Mouse (Mus musculus): ENCODE data around the gene Tuba1c. TPM values are rescaled to one million over a fixed set of nuclear protein-coding genes. Genes with fewer than 3 reads are reported as not detected.

Gene Tuba1c
- total RNA-seq, 2 experiments from 2014 or later: 80.7 to 99.8 TPM

DNA sequence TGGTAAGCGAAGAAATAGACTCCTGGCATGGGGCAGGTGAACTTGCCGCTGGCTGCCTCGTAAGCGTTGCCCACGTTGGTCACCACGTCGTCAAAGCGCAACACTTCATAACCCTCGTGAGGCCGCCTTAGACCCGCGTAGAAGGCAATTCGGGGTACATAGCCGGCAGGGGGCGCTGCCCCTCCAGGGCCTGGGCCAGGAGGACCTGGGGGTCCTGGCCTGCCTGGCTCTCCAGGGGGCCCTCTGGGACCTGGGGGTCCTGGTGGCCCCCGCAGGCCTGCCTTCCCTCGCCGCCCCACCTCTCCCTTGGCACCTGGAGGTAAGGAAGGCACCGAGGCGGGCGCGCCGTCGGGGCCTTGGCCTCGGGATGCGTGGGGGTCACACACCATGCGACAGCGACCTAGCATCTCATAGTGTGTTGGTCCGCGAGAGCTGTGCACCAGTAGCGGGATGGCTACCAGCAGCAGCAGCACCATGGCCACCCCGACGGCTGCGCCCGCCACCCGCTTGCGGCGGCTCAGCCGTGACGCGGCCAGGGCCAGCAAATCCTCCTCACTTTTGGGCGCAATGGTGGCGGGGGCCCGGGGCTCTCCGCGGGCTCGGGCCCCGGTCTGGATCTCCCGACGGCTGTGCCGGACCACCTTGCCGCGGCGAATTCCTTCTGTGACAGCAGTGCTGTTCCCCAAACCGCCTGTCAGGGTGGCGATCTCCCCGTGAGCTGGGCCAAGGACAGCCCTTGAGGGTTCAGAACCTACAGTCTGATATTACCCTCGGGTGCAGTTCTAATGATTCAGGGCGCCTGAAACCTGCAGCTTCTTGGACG, 57.8 kb downstream of the Tuba1c start, which contains the start of gene C1ql4:
Gene C1ql4 (minus strand): TSS at position 565 of the 823 bp plus-strand sequence.
- peak in 1 of 2 experiments; percentile 51 for DNase-seq

More for the DNA sequence above, 57.8 kb downstream of the Tuba1c start, which contains the start of gene C1ql4:
- intact Hi-C loops (cut with DNase I): no loop called here

Small RNA genes lying within 50 kb of the gene (microRNA-seq; reads per million reads assigned to microRNA genes)
- gene Mir6960: 0 to 1.7 reads per million in 2 experiments

Other genes starting within 250 kb of the Tuba1c start
- not detected for gene Wnt1, start 240.0 kb upstream of the Tuba1c start, total RNA-seq (2021)
- under 1 TPM; 0.10 to 0.32 TPM for gene Ddn, start 220.4 kb upstream of the Tuba1c start, total RNA-seq (2021)
- gene Prkag1, start 198.4 kb upstream of the Tuba1c start, total RNA-seq (2021): 10 to 100 TPM; 93.7 to 94.3 TPM
- gene Kmt2d, start 158.7 kb upstream of the Tuba1c start, total RNA-seq (2021): 10 to 100 TPM; 63.0 to 72.1 TPM
- gene Rhebl1, start 135.4 kb upstream of the Tuba1c start, total RNA-seq (2021): 1 to 10 TPM; 1.6 to 2.8 TPM
- gene Dhh, start 131.4 kb upstream of the Tuba1c start, total RNA-seq (2021): 1 to 10 TPM; 2.8 to 3.8 TPM
- 10 to 100 TPM; 15.4 to 16.1 TPM for gene Lmbr1l, start 111.7 kb upstream of the Tuba1c start, total RNA-seq (2021)
- gene Tuba1b, start 95.3 kb upstream of the Tuba1c start, total RNA-seq (2021): 100 to 1,000 TPM; 373 to 402 TPM
- gene Gm49450, start 76.3 kb upstream of the Tuba1c start, total RNA-seq (2021): not detected
- 100 to 1,000 TPM; 263 to 273 TPM for gene Tuba1a, start 76.2 kb upstream of the Tuba1c start, total RNA-seq (2021)
- gene Prph, start 25.3 kb downstream of the Tuba1c start, total RNA-seq (2021): under 1 TPM; 0.27 to 0.53 TPM
- 1 to 10 TPM; 6.5 to 6.7 TPM for gene Troap, start 44.7 kb downstream of the Tuba1c start, total RNA-seq (2021)
- not detected for gene C1ql4, start 57.9 kb downstream of the Tuba1c start, total RNA-seq (2021)
- under 1 TPM; 0.37 to 0.98 TPM for gene Dnajc22, start 63.3 kb downstream of the Tuba1c start, total RNA-seq (2021)
- gene Spats2, start 96.0 kb downstream of the Tuba1c start, total RNA-seq (2021): 10 to 100 TPM; 16.7 to 18.8 TPM
- 1 to 10 TPM in 1 of 2 experiments, under 1 TPM in 1; 0.57 to 1.3 TPM for gene Kcnh3, start 195.0 kb downstream of the Tuba1c start, total RNA-seq (2021)
- 10 to 100 TPM; 73.3 to 75.3 TPM for gene Mcrs1, start 222.1 kb downstream of the Tuba1c start, total RNA-seq (2021)

Measured in heart, postnatal 10 days (tissue).